Mouse (Mus musculus): ENCODE data around the gene Msh6.

- no peak for TF ChIP-seq CTCF (IDR thresholded peaks at IDR 0.05; ENCODE audit: insufficient read depth, low read length)
- TF ChIP-seq POLR2A (IDR thresholded peaks at IDR 0.05; ENCODE audit: borderline replicate concordance, extremely low read depth, low read depth, low read length): no peak
Observed at GRCm38 (mm10) chr17:87963081-87964075, 11.5 kb upstream of the Msh6 start.
